Mouse (Mus musculus): ENCODE measurements around the gene Pdia5.

GRCm38 (mm10) chr16:35464686-35465308 is 25.9 kb downstream of the Pdia5 start:
- TF ChIP-seq POLR2A (IDR thresholded peaks at IDR 0.05; ENCODE audit: extremely low read depth, insufficient read depth, low read length), result no peak
- no peak for TF ChIP-seq CTCF (IDR thresholded peaks at IDR 0.05; ENCODE audit: extremely low read depth, insufficient read depth, low read length)
